Mouse (Mus musculus) kidney, adult 2 months (tissue): ENCODE measurements at regions not wholly inside any gene's neighbourhood (a gene's known extent, or its start where the extent isn't known, plus 50 kb on each side); places are given as distances from the start of the nearest gene placed in this dataset.

Experiments used
- CTCF ChIP-seq: fragments of 200-500 bp; conservative IDR thresholded peaks from 2 replicates; pipeline ENCODE4 v1.5.1; 2011; ENCODE audit warnings: low read depth, mild to moderate bottlenecking, control low read depth, low read length, moderate library complexity, mixed read lengths; ENCODE audit not compliant: insufficient read depth, insufficient read length
- POLR2A ChIP-seq: fragments of 200-500 bp; IDR thresholded peaks from one replicate; pipeline ENCODE4 v1.6.1; 2011; ENCODE audit warnings: low read depth, low read length, control low read depth

DNA sequence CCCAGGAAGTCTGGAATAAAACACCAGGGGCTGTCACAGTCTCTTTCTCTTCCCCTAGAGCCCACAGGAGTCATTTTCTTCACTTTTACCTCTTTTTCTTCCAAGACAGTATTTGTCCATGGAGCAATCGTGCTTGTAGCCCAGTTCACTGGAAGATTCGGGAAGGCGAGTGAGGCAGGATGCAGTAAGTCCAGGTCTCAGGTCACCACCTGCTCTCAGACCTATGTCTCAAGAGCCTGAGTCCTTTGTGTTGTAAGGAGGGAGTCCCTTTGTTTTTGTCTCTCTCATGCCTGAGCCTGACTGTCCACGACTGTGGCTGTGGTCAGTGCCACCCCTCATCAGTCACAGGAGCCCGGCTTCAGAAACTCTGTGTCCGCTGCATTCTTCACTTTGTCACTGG is 140.9 kb downstream of the Sh3bp4 start:
- TF ChIP-seq CTCF = no peak
- no peak for TF ChIP-seq POLR2A
